Mouse (Mus musculus) lung, embryonic 16.5 days (tissue): Measurements from ENCODE around the gene Cacna1c. TPM values are rescaled to one million over a fixed set of nuclear protein-coding genes. Genes with fewer than 3 reads are reported as not detected.
A peak's percentile ranks its signal among the peaks of the same experiment; 100 is the strongest.

Experiments used
- ATAC-seq: fragments of 200-750 bp; cut with Nextera tagmentation; 2 replicates; pipeline ENCODE4 v1.8.0; 2017; ENCODE audit warnings: low read depth, mild to moderate bottlenecking, moderate library complexity
- H3K27ac ChIP-seq: fragments of 300-500 bp; sonication (generic); 2 replicates; pipeline ENCODE4 v1.5.1; 2014; ENCODE audit warnings: mild to moderate bottlenecking, control low read depth, low read length
- H3K27me3 ChIP-seq: fragments of 300-500 bp; sonication (generic); 2 replicates; pipeline ENCODE4 v1.6.1; 2014; ENCODE audit warnings: low read depth, low read length, mixed read lengths; ENCODE audit not compliant: control insufficient read depth, insufficient read depth
- H3K36me3 ChIP-seq: fragments of 300-500 bp; sonication (generic); 2 replicates; pipeline ENCODE4 v1.6.1; 2014; ENCODE audit warnings: low read length; ENCODE audit not compliant: control insufficient read depth, insufficient read depth
- H3K4me1 ChIP-seq: fragments of 300-500 bp; sonication (generic); replicated peaks from 2 replicates; pipeline ENCODE4 v1.6.1; 2014; ENCODE audit warnings: low read length, mixed read lengths; ENCODE audit not compliant: control insufficient read depth, insufficient read depth
- H3K4me2 ChIP-seq: fragments of 300-500 bp; sonication (generic); 2 replicates; pipeline ENCODE4 v1.6.1; 2014; ENCODE audit warnings: low read depth, low read length, control low read depth
- H3K4me3 ChIP-seq: fragments of 300-500 bp; sonication (generic); 2 replicates; pipeline ENCODE4 v1.5.1; 2014; ENCODE audit warnings: mild to moderate bottlenecking, low read length, control low read depth
- H3K9ac ChIP-seq: fragments of 300-500 bp; sonication (generic); 2 replicates; pipeline ENCODE4 v1.6.1; 2014; ENCODE audit warnings: low read length, control low read depth
- H3K9me3 ChIP-seq: fragments of 300-500 bp; sonication (generic); 2 replicates; pipeline ENCODE4 v1.6.1; 2016; ENCODE audit warnings: low read length; ENCODE audit not compliant: control insufficient read depth
- WGBS: fragments of 180-500 bp; shearing (Covaris S2); extraction: QIAGEN DNeasy Blood & Tissue Kit; methylation state at CpG from one replicate; pipeline ENCODE4 v1.1.7; 2014; 5-methylcytosine and 5-hydroxymethylcytosine counted together
- polyA plus RNA-seq: library from polyadenylated mRNA; unstranded; fragments of >200 nt; fragmentation: Nextera tagmentation; extraction: Ambion mirVana; gene quantifications from 2 replicates; pipeline ENCODE4 v1.2.1, GENCODE M21; 2015

Gene Cacna1c
- polyA plus RNA-seq, 1 experiment from 2014 or later, result 5.8 TPM

DNA sequence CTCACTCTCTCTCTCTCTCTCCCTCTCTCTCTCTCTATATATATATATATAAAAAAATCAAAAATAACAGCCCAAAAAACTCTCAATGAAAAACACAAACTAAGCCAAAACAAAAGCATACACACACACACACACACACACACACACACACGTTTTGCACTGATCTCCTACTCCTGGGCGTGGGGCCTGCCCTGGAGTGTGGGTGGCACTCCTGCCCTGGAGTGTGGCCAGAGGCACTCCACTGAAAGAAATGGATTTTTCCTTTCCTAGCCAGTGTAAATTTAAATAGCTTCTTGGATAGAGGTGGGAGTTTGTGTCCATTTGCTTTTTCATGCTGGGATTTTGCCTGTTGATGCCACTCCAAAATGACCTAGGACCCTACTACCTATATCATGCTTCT is 96.9 kb downstream of the Cacna1c start:
- WGBS, result 37% methylated on average over 2 of the region's 2 CpGs
- Histone ChIP-seq H3K9ac (no peak overlapping the region), H3K4me1 (peaks cover 37% of the 10 kb centered on the region), H3K27ac (peak overlapping the region; percentile 44), H3K36me3 (no peaks in the 10 kb centered on the region), H3K4me2 (no peak overlapping the region), H3K9me3 (no peaks in the 10 kb centered on the region), H3K27me3 (no peaks in the 10 kb centered on the region), H3K4me3 (no peak overlapping the region)
- no peak for ATAC-seq

- H3K36me3 ChIP-seq, result no peaks in the 10 kb centered on the region
- WGBS, result 39% methylated on average over 7 of the region's 7 CpGs
- H3K4me2 ChIP-seq, result no peak overlapping the region
- peak; percentile 78 for ATAC-seq
- H3K27me3 ChIP-seq, result no peaks in the 10 kb centered on the region
- H3K9ac ChIP-seq, result no peak overlapping the region
- H3K9me3 ChIP-seq, result no peaks in the 10 kb centered on the region
- H3K4me1 ChIP-seq, result peaks cover 32% of the 10 kb centered on the region
- H3K27ac ChIP-seq, result peak overlapping the region; percentile 80
- H3K4me3 ChIP-seq, result no peak overlapping the region
Measured at GRCm38 (mm10) chr6:119096481-119096880, 99.7 kb downstream of the Cacna1c start.

GRCm38 (mm10) chr6:119095081-119095480 is 101.1 kb downstream of the Cacna1c start:
- no peaks in the 10 kb centered on the region for H3K36me3 ChIP-seq
- no peak overlapping the region for H3K9ac ChIP-seq
- H3K9me3 ChIP-seq, result no peaks in the 10 kb centered on the region
- H3K27ac ChIP-seq, result no peak overlapping the region
- no peak overlapping the region for H3K4me3 ChIP-seq
- H3K27me3 ChIP-seq, result no peaks in the 10 kb centered on the region
- WGBS, result 76% methylated on average over 6 of the region's 6 CpGs
- no peak overlapping the region for H3K4me2 ChIP-seq
- peaks cover 32% of the 10 kb centered on the region for H3K4me1 ChIP-seq
- no peak for ATAC-seq

GRCm38 (mm10) chr6:119089173-119089572 is 107.0 kb downstream of the Cacna1c start:
- no peaks in the 10 kb centered on the region for H3K36me3 ChIP-seq
- peak overlapping the region; percentile 19 for H3K4me2 ChIP-seq
- H3K27ac ChIP-seq, result peak overlapping the region; percentile 91
- no peak overlapping the region for H3K4me3 ChIP-seq
- no peak overlapping the region for H3K9ac ChIP-seq
- ATAC-seq, result peak; percentile 81
- no peaks in the 10 kb centered on the region for H3K9me3 ChIP-seq
- whole genome bisulfite sequencing, result 32% methylated on average over 8 of the region's 8 CpGs
- H3K27me3 ChIP-seq, result no peaks in the 10 kb centered on the region
- H3K4me1 ChIP-seq, result peaks cover 49% of the 10 kb centered on the region

GRCm38 (mm10) chr6:119088381-119088780 is 107.8 kb downstream of the Cacna1c start:
- Histone ChIP-seq H3K9ac (peak overlapping the region; percentile 32; the same call in 1 of the 2 replicates), H3K4me3 (no peak overlapping the region), H3K4me2 (peak overlapping the region; percentile 21), H3K27ac (peak overlapping the region; percentile 91), H3K9me3 (no peaks in the 10 kb centered on the region), H3K36me3 (no peaks in the 10 kb centered on the region), H3K4me1 (peaks cover 54% of the 10 kb centered on the region), H3K27me3 (no peaks in the 10 kb centered on the region)
- WGBS, result 42% methylated on average over 8 of the region's 8 CpGs
- ATAC-seq, result peak; percentile 73

DNA sequence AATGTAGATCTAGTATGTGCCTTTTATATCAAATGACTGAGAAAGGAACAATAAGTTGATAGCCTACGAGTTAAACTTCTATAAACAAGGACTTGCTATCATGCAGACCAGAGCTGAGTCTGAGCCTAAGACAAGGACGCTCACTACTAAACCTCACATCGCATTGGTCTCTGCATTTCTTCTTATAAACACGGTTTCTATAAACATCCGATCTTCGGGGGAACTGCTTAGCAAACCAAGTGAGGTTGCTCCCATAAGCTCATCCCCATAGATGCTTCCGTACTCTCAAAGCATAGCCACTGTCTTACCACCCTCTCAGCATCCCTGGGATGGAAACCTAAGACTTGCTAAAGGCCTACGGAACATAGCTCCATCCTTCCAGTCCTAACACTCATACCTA is 108.3 kb downstream of the Cacna1c start:
- no peaks in the 10 kb centered on the region for H3K36me3 ChIP-seq
- H3K4me2 ChIP-seq, result peak overlapping the region; percentile 21; the same call in 1 of the 2 replicates
- no peak overlapping the region for H3K4me3 ChIP-seq
- peaks cover 55% of the 10 kb centered on the region for H3K4me1 ChIP-seq
- H3K27ac ChIP-seq, result peak overlapping the region; percentile 91
- H3K27me3 ChIP-seq, result no peaks in the 10 kb centered on the region
- H3K9ac ChIP-seq, result no peak overlapping the region
- no peaks in the 10 kb centered on the region for H3K9me3 ChIP-seq
- 55% methylated on average over 8 of the region's 8 CpGs for WGBS
- ATAC-seq, result peak; percentile 39

DNA sequence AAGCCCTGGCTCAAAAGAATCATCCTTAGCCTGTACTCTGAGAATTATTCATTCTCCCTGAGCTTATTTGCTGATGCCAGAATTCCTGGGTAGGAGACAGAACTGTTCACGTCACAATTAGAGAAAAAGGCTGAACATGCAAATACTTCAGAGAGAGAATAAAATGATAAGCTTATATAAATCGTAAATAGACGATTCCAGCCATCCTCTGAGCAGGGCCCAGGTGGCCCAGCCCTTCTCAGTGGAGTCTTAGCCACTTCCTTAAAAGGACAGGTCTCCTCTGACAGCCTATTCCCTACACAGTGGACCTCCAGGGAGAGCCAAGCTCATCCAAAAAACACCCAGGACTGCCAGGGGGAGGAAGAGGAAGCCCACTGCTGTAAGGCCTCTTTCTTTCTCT is 110.4 kb downstream of the Cacna1c start:
- ATAC-seq, result no peak
- 26% methylated on average over 3 of the region's 3 CpGs for WGBS
- H3K4me2 ChIP-seq, result no peak overlapping the region
- no peak overlapping the region for H3K9ac ChIP-seq
- no peaks in the 10 kb centered on the region for H3K36me3 ChIP-seq
- H3K27me3 ChIP-seq, result no peaks in the 10 kb centered on the region
- H3K9me3 ChIP-seq, result no peaks in the 10 kb centered on the region
- 0 out of 2 replicates have a peak overlapping the region, but pooled peaks have one; percentile 25 for H3K27ac ChIP-seq
- H3K4me1 ChIP-seq, result peaks cover 60% of the 10 kb centered on the region
- H3K4me3 ChIP-seq, result no peak overlapping the region

GRCm38 (mm10) chr6:119084532-119084931 is 111.7 kb downstream of the Cacna1c start:
- no peaks in the 10 kb centered on the region for H3K9me3 ChIP-seq
- peaks cover 54% of the 10 kb centered on the region for H3K4me1 ChIP-seq
- no peaks in the 10 kb centered on the region for H3K36me3 ChIP-seq
- no peaks in the 10 kb centered on the region for H3K27me3 ChIP-seq
- WGBS, result 38% methylated on average over 9 of the region's 9 CpGs
- no peak overlapping the region for H3K9ac ChIP-seq
- no peak for ATAC-seq
- H3K4me3 ChIP-seq, result no peak overlapping the region
- H3K4me2 ChIP-seq, result no peak overlapping the region
- peak overlapping the region; percentile 64 for H3K27ac ChIP-seq

DNA sequence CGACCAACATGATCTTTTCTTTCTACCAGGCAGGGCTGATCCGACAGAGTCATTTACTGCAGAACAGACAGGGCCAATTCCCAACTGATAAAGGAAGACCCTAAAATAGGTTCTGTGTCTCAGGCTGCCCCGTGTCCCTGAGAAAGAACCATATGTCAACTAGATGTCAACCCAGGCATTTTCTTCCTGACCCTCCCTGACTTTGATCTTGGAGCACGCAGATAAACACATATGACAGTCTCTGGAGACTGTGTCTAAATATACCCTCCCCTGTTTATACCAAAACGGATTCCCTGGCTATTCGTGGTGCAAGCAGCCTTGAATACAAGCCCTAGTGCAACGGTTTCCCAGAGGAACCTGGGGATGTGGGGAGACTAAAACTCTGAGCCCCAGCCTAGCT is 112.7 kb downstream of the Cacna1c start:
- Histone ChIP-seq H3K27me3 (no peaks in the 10 kb centered on the region), H3K9ac (no peak overlapping the region), H3K27ac (peak overlapping the region; percentile 64), H3K4me1 (peaks cover 51% of the 10 kb centered on the region), H3K36me3 (no peaks in the 10 kb centered on the region), H3K4me2 (no peak overlapping the region), H3K4me3 (no peak overlapping the region), H3K9me3 (no peaks in the 10 kb centered on the region)
- 38% methylated on average over 7 of the region's 7 CpGs for WGBS
- ATAC-seq, result peak; percentile 39; the same call in 1 of the 2 replicates

GRCm38 (mm10) chr6:119082662-119083061 is 113.6 kb downstream of the Cacna1c start:
- ATAC-seq, result no peak
- H3K36me3 ChIP-seq, result no peaks in the 10 kb centered on the region
- H3K4me1 ChIP-seq, result peaks cover 50% of the 10 kb centered on the region
- H3K27ac ChIP-seq, result no peak overlapping the region
- no peak overlapping the region for H3K4me3 ChIP-seq
- WGBS, result 67% methylated on average over 8 of the region's 8 CpGs
- no peak overlapping the region for H3K4me2 ChIP-seq
- H3K9ac ChIP-seq, result no peak overlapping the region
- H3K27me3 ChIP-seq, result no peaks in the 10 kb centered on the region
- H3K9me3 ChIP-seq, result no peaks in the 10 kb centered on the region
